Mouse (Mus musculus) hindbrain, embryonic 15.5 days (tissue): ENCODE measurements around the gene Trpc1. TPM values are rescaled to one million over a fixed set of nuclear protein-coding genes. Genes with fewer than 3 reads are reported as not detected.

Experiments
- ATAC-seq: fragments of 200-750 bp; cut with Nextera tagmentation; 2 replicates; pipeline ENCODE4 v1.8.0; 2017; ENCODE audit warnings: low read depth, moderate number of reproducible peaks, moderate TSS enrichment; ENCODE audit not compliant: low FRiP score
- H3K27ac ChIP-seq: fragments of 300-500 bp; sonication (generic); replicated peaks from 2 replicates; pipeline ENCODE4 v1.5.1; 2015; ENCODE audit warnings: mild to moderate bottlenecking, inconsistent platforms
- H3K27me3 ChIP-seq: fragments of 300-500 bp; sonication (generic); 2 replicates; pipeline ENCODE4 v1.6.1; 2015; ENCODE audit warnings: control low read depth, inconsistent platforms
- H3K36me3 ChIP-seq: fragments of 300-500 bp; sonication (generic); 2 replicates; pipeline ENCODE4 v1.6.1; 2015; ENCODE audit warnings: control low read depth, inconsistent platforms
- H3K4me1 ChIP-seq: fragments of 300-500 bp; sonication (generic); replicated peaks from 2 replicates; pipeline ENCODE4 v1.6.1; 2015; ENCODE audit warnings: control low read depth, inconsistent platforms
- H3K4me2 ChIP-seq: fragments of 300-500 bp; sonication (generic); 2 replicates; pipeline ENCODE4 v1.6.1; 2015; ENCODE audit warnings: moderate library complexity, mild to moderate bottlenecking, inconsistent platforms
- H3K4me3 ChIP-seq: fragments of 300-500 bp; sonication (generic); 2 replicates; pipeline ENCODE4 v1.5.1; 2015; ENCODE audit warnings: mild to moderate bottlenecking, inconsistent platforms
- H3K9ac ChIP-seq: fragments of 300-500 bp; sonication (generic); 2 replicates; pipeline ENCODE4 v1.6.1; 2015; ENCODE audit warnings: inconsistent platforms
- H3K9me3 ChIP-seq: fragments of 300-500 bp; sonication (generic); 2 replicates; pipeline ENCODE4 v1.6.1; 2016; ENCODE audit warnings: control low read depth, inconsistent platforms
- WGBS: fragments of 180-500 bp; shearing (Covaris S2); methylation state at CpG from one replicate; pipeline ENCODE4 v1.1.7; 2015; 5-methylcytosine and 5-hydroxymethylcytosine counted together
- polyA plus RNA-seq: library from polyadenylated mRNA; unstranded; fragments of >200 nt; fragmentation: Nextera tagmentation; extraction: Ambion mirVana; gene quantifications from 2 replicates; pipeline ENCODE4 v1.2.1, GENCODE M21; 2015

The Trpc1 gene
- polyA plus RNA-seq, 1 experiment from 2014 or later, result 9.3 TPM

GRCm38 (mm10) chr9:95694526-95694925, 55.6 kb downstream of the Trpc1 start:
- Histone ChIP-seq H3K27me3 (no peaks in the 10 kb centered on the region), H3K9ac (no peak overlapping the region), H3K4me1 (no peaks in the 10 kb centered on the region), H3K27ac (no peak overlapping the region), H3K36me3 (no peaks in the 10 kb centered on the region), H3K4me2 (no peak overlapping the region), H3K9me3 (no peaks in the 10 kb centered on the region), H3K4me3 (no peak overlapping the region)
- WGBS, result 88% methylated on average over 12 of the region's 12 CpGs
- no peak for ATAC-seq

- Histone ChIP-seq H3K4me1 (no peaks in the 10 kb centered on the region), H3K36me3 (no peaks in the 10 kb centered on the region), H3K27ac (no peak overlapping the region), H3K9me3 (no peaks in the 10 kb centered on the region), H3K27me3 (no peaks in the 10 kb centered on the region), H3K9ac (no peak overlapping the region), H3K4me3 (no peak overlapping the region), H3K4me2 (no peak overlapping the region)
- no peak for ATAC-seq
- WGBS, result 88% methylated on average over 11 of the region's 11 CpGs
Observed at GRCm38 (mm10) chr9:95693528-95694100, 56.6 kb downstream of the Trpc1 start.

- 75% methylated on average over 8 of the region's 8 CpGs for WGBS
- no peaks in the 10 kb centered on the region for H3K9me3 ChIP-seq
- no peaks in the 10 kb centered on the region for H3K27me3 ChIP-seq
- no peak overlapping the region for H3K4me3 ChIP-seq
- no peaks in the 10 kb centered on the region for H3K4me1 ChIP-seq
- no peak for ATAC-seq
- H3K36me3 ChIP-seq, result no peaks in the 10 kb centered on the region
- H3K27ac ChIP-seq, result no peak overlapping the region
- no peak overlapping the region for H3K4me2 ChIP-seq
- no peak overlapping the region for H3K9ac ChIP-seq
Observed at GRCm38 (mm10) chr9:95692823-95693222, 57.4 kb downstream of the Trpc1 start.

- Histone ChIP-seq H3K4me2 (no peak overlapping the region), H3K27ac (no peak overlapping the region), H3K36me3 (no peaks in the 10 kb centered on the region), H3K4me3 (no peak overlapping the region), H3K27me3 (no peaks in the 10 kb centered on the region), H3K9me3 (no peaks in the 10 kb centered on the region), H3K4me1 (no peaks in the 10 kb centered on the region), H3K9ac (no peak overlapping the region)
- WGBS, result 58% methylated on average over 3 of the region's 3 CpGs
- ATAC-seq, result no peak
Observed at GRCm38 (mm10) chr9:95688064-95688463, 62.1 kb downstream of the Trpc1 start.

- H3K9ac ChIP-seq, result no peak overlapping the region
- no peak overlapping the region for H3K4me2 ChIP-seq
- ATAC-seq, result no peak
- H3K27ac ChIP-seq, result no peak overlapping the region
- WGBS, result 53% methylated on average over 11 of the region's 11 CpGs
- H3K4me3 ChIP-seq, result no peak overlapping the region
- no peaks in the 10 kb centered on the region for H3K4me1 ChIP-seq
- H3K9me3 ChIP-seq, result no peaks in the 10 kb centered on the region
- no peaks in the 10 kb centered on the region for H3K36me3 ChIP-seq
- H3K27me3 ChIP-seq, result no peaks in the 10 kb centered on the region
Observed at GRCm38 (mm10) chr9:95685660-95686440, 64.3 kb downstream of the Trpc1 start.

GRCm38 (mm10) chr9:95680691-95681090, 69.5 kb downstream of the Trpc1 start:
- H3K4me2 ChIP-seq, result no peak overlapping the region
- 94% methylated on average over 11 of the region's 11 CpGs for WGBS
- no peak for ATAC-seq

GRCm38 (mm10) chr9:95679966-95680365, 70.2 kb downstream of the Trpc1 start:
- no peaks in the 10 kb centered on the region for H3K9me3 ChIP-seq
- no peak overlapping the region for H3K4me2 ChIP-seq
- H3K27me3 ChIP-seq, result no peaks in the 10 kb centered on the region
- ATAC-seq, result no peak
- H3K9ac ChIP-seq, result no peak overlapping the region
- no peak overlapping the region for H3K4me3 ChIP-seq
- H3K4me1 ChIP-seq, result no peaks in the 10 kb centered on the region; the same call in 1 of the 2 replicates
- no peaks in the 10 kb centered on the region for H3K36me3 ChIP-seq
- 81% methylated on average over 7 of the region's 7 CpGs for WGBS
- H3K27ac ChIP-seq, result no peak overlapping the region

More at GRCm38 (mm10) chr9:95680691-95681090, 69.5 kb downstream of the Trpc1 start:
- no peak overlapping the region for H3K9ac ChIP-seq
- H3K4me3 ChIP-seq, result no peak overlapping the region
- no peaks in the 10 kb centered on the region for H3K27me3 ChIP-seq
- no peaks in the 10 kb centered on the region for H3K9me3 ChIP-seq
- H3K4me1 ChIP-seq, result no peaks in the 10 kb centered on the region; the same call in 1 of the 2 replicates
- H3K27ac ChIP-seq, result no peak overlapping the region
- no peaks in the 10 kb centered on the region for H3K36me3 ChIP-seq

- Histone ChIP-seq H3K4me1 (no peaks in the 10 kb centered on the region; the same call in 1 of the 2 replicates), H3K27me3 (no peaks in the 10 kb centered on the region), H3K4me2 (no peak overlapping the region), H3K27ac (no peak overlapping the region), H3K9ac (no peak overlapping the region), H3K36me3 (no peaks in the 10 kb centered on the region), H3K4me3 (no peak overlapping the region), H3K9me3 (no peaks in the 10 kb centered on the region)
- no peak for ATAC-seq
- WGBS, result 97% methylated on average over 4 of the region's 4 CpGs
Observed at GRCm38 (mm10) chr9:95676021-95676420, 74.2 kb downstream of the Trpc1 start.

- no peak overlapping the region for H3K4me3 ChIP-seq
- H3K36me3 ChIP-seq, result no peaks in the 10 kb centered on the region
- ATAC-seq, result peak; percentile 81; the same call in 1 of the 2 replicates
- no peaks in the 10 kb centered on the region for H3K9me3 ChIP-seq
- H3K9ac ChIP-seq, result no peak overlapping the region
- H3K4me1 ChIP-seq, result no peaks in the 10 kb centered on the region; the same call in 1 of the 2 replicates
- no peak overlapping the region for H3K27ac ChIP-seq
- no peaks in the 10 kb centered on the region for H3K27me3 ChIP-seq
- 0 out of 2 replicates have a peak overlapping the region, but pooled peaks have one; percentile 13 for H3K4me2 ChIP-seq
- WGBS, result 68% methylated on average over 9 of the region's 9 CpGs
Observed at GRCm38 (mm10) chr9:95675064-95675699, 75.0 kb downstream of the Trpc1 start.

- Histone ChIP-seq H3K27ac (no peak overlapping the region), H3K36me3 (no peaks in the 10 kb centered on the region), H3K9ac (no peak overlapping the region), H3K9me3 (no peaks in the 10 kb centered on the region), H3K4me2 (no peak overlapping the region), H3K27me3 (no peaks in the 10 kb centered on the region), H3K4me3 (no peak overlapping the region), H3K4me1 (peaks cover 8% of the 10 kb centered on the region)
- no peak for ATAC-seq
- WGBS, result 87% methylated on average over 6 of the region's 6 CpGs
Observed at GRCm38 (mm10) chr9:95672760-95673159, 77.4 kb downstream of the Trpc1 start.

- H3K36me3 ChIP-seq, result no peaks in the 10 kb centered on the region
- no peak overlapping the region for H3K27ac ChIP-seq
- WGBS, result 94% methylated on average over 3 of the region's 3 CpGs
- no peaks in the 10 kb centered on the region for H3K27me3 ChIP-seq
- no peak overlapping the region for H3K9ac ChIP-seq
- no peak overlapping the region for H3K4me3 ChIP-seq
- H3K4me2 ChIP-seq, result no peak overlapping the region
- ATAC-seq, result no peak
- peaks cover 12% of the 10 kb centered on the region for H3K4me1 ChIP-seq
- H3K9me3 ChIP-seq, result no peaks in the 10 kb centered on the region
Observed at GRCm38 (mm10) chr9:95672331-95672730, 77.8 kb downstream of the Trpc1 start.

- no peak for ATAC-seq
- no peaks in the 10 kb centered on the region for H3K27me3 ChIP-seq
- WGBS, result 55% methylated on average over 5 of the region's 5 CpGs
- no peaks in the 10 kb centered on the region for H3K36me3 ChIP-seq
- peaks cover 19% of the 10 kb centered on the region for H3K4me1 ChIP-seq
- H3K9ac ChIP-seq, result no peak overlapping the region
- no peak overlapping the region for H3K27ac ChIP-seq
- H3K4me2 ChIP-seq, result no peak overlapping the region
- H3K4me3 ChIP-seq, result no peak overlapping the region
- no peaks in the 10 kb centered on the region for H3K9me3 ChIP-seq
Observed at GRCm38 (mm10) chr9:95668306-95668705, 81.9 kb downstream of the Trpc1 start.
